Mouse (Mus musculus) heart, adult 8-10 months (tissue): Measurements from ENCODE around the gene AU018091. TPM values are rescaled to one million over a fixed set of nuclear protein-coding genes. Genes with fewer than 3 reads are reported as not detected.
"Not testable (repeated sequence)": the region's sequence is repeated elsewhere in the genome, so short reads cannot be mapped to it uniquely, and the experiment has no call there.

Experiments
- DNase-seq: peaks from one replicate; pipeline ENCODE4 v3.0.0; 2022; ENCODE audit warnings: low spot score
- microRNA-seq: library from miRNA; unstranded; fragments of <30 nt; microRNA quantifications from one replicate; pipeline ENCODE4 v1.2.0, GENCODE M21; 2022
- total RNA-seq, 4 experiments: library from RNA; stranded (reverse); gene quantifications; 2 replicates each; pipeline ENCODE4 v1.2.4; 2022

The AU018091 gene
- total RNA-seq, 4 experiments from 2014 or later, result not detected

- DNase-seq, result no peak
Observed at GRCm38 (mm10) chr7:3166270-3166669, 2.7 kb downstream of the AU018091 start.

DNA sequence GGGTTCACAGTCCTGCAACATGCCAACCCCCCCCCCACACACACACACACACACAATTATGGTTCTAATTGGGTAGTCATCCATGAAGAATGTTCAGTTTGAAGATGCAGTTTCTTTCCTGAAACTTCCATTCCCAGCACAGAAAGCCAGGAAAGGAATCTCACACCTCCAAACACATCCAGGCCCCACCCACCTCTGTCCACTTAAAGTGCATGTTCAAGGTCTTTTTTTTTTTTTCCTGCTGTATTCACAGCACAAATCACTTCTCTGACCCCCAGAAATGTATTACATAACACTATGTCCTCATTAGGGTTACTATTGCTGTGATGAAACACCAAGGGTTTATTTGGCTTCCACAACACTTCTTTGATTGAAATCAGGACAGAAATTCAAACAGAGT is 4.0 kb downstream of the AU018091 start:
- DNase-seq, result no peak

GRCm38 (mm10) chr7:3164381-3164780 is 4.6 kb downstream of the AU018091 start:
- DNase-seq, result no peak

- DNase-seq, result no peak
Observed at GRCm38 (mm10) chr7:3150376-3150775, 18.6 kb downstream of the AU018091 start.

DNA sequence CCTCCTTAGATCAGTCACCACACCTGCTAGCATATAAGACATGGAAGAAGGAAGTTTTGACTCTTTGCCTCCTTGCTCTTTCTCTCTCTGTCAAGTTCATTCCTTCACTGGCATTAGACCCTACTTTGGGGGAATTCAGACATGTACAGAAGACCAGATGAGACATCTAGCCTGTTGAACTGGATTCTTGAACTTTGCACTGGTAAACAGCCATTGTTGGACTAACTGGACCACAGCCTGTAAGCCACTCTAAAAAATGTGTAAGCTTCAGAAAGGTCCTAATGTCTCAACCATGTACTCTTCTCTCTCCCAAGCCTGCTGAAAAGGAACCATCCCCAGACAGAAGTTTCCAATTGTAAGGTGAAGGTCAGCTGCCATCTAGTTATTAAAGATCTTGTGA is 22.9 kb downstream of the AU018091 start:
- DNase-seq, result no peak

DNA sequence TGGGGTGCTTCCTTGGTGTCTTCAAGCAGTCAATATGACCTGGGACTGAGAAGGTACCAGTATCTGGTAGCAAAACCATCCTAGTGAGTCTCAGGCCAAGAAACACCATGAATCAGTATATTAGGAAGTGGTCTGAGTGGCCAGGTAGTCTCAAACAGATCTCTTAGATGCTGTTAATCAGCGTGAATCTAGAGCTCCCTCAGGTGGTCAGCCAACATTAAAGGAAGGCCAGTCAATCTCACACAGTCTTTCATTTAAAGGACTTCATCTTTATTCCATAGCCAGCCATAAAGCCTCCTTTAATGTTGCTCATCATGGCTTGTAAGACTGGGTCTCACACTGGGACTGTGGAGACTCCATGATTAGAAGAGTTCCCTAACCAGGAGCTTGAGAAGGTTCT is 25.7 kb downstream of the AU018091 start:
- DNase-seq, result no peak

GRCm38 (mm10) chr7:3135606-3136005 is 33.4 kb downstream of the AU018091 start:
- DNase-seq, result no peak

DNA sequence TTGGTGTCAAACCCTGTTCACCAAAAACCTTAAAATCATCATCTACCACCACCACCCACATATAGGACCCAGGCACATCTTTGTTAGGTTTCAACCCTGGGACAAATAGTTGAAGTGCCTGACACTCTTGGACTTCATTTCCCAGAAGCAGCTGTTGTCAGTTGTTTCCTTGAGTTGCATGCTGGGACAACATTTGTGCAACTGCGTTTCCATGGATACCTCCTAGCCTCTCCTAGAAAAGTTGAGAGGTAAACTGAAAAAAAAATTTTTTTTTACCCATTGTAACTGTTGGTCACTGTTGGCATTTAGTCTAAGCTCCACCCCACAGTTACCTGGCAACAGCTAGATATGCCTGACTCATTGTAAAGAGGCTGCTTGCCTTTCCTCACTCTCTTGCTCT is 34.3 kb downstream of the AU018091 start:
- no peak for DNase-seq

- DNase-seq, result no peak
Observed at GRCm38 (mm10) chr7:3130342-3130741, 38.7 kb downstream of the AU018091 start.

DNA sequence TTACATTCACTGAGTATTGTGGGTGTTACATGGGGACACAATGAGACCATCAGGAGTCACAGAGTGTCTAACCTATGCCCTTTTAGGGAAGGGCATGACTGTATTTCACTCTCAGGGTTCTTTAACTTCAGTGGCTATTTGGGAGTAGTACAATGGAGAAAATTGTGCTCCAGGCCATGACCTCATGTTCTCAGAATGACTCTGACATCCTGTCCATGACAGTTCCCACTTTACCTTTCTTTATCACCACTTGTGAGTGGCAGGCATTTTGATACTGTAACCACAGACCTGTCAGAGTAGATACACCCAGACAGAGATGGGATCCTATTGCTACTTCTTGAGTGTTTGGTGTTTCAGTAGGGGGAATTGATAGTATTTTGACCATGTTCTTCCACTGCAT is 40.4 kb downstream of the AU018091 start:
- not testable (repeated sequence) for DNase-seq

GRCm38 (mm10) chr7:3111193-3111592 is 57.8 kb downstream of the AU018091 start:
- not testable (repeated sequence) for DNase-seq

GRCm38 (mm10) chr7:3106516-3107077 is 62.4 kb downstream of the AU018091 start:
- DNase-seq, result not testable (repeated sequence)

Small RNA genes lying within 50 kb of the gene (microRNA-seq; reads per million reads assigned to microRNA genes)
- gene Mir290a, result not detected
- gene Mir290b, result not detected
- gene Mir291a, result not detected
- not detected for gene Mir292
- not detected for gene Mir292b

Other genes with a start within 250 kb of the AU018091 start
- gene Nlrp12, start 80.5 kb upstream of the AU018091 start, total RNA-seq, result under 1 TPM in 1 of 4 experiments, not detected in 3; 0.12 TPM
- gene Myadm, start 119.9 kb upstream of the AU018091 start, total RNA-seq, result 100 to 1,000 TPM in 3 of 4 experiments, 10 to 100 TPM in 1; 93.9 to 139 (median 128) TPM
- 1 to 10 TPM in 2 of 4 experiments, under 1 TPM in 2; 0.57 to 1.8 (median 1.1) TPM for gene Prkcg, start 120.0 kb upstream of the AU018091 start, total RNA-seq
- 1 to 10 TPM; 3.0 to 3.6 (median 3.3) TPM for gene Cacng7, start 163.8 kb upstream of the AU018091 start, total RNA-seq
- gene Cacng8, start 221.5 kb upstream of the AU018091 start, total RNA-seq, result not detected